Comparison of ENCODE assay signal across 21 mouse cellular contexts in the genomic region with DNA sequence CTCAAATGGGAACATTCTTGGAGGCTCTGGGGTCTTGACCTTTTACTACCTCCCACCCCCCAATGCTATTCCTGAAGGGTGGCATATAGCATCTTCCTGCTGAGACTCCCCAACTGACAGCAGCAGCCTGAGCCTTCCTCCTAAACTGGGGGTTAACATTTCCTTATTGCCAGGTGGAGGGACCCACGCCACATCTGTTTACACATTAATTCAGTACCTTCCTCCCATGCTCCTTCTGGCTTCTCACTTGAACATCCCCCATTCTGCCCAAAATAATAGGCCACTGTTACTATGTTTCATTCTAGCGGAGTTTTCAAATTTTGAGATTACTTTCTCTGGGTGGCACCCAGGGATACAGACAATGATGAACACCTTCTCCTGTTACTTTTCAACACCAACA. TPM values are rescaled to one million over a fixed set of nuclear protein-coding genes. Genes with fewer than 3 reads are reported as not detected.
DNase-seq lines count a peak whose midpoint lies in the region; ATAC-seq and TF ChIP-seq lines count a peak whose summit lies in the region.
"Had no signal": no experiment of that assay in that cellular context is flagged by ENCODE, and none has a peak within 500 bp of the region (broad histone marks: within the 10 kb centered on the region; RNA-seq: fewer than 3 reads in every experiment).

No protein-coding gene starts in this region.

- peak; percentile 39 for DNase-seq in layer of hippocampus, adult 11-12 months (ENCODE audit: low spot score)
- DNase-seq in layer of hippocampus, adult 9-10 months (ENCODE audit: low spot score), result no peak
- peak; percentile 47 to 50 for DNase-seq in right cerebral cortex, adult 2 months (ENCODE audit: low spot score in 2 of 2)
- DNase-seq in right cerebral cortex, postnatal 10 days (ENCODE audit: low spot score in 2 of 2), result no peak
- peak; percentile 42 to 59 for DNase-seq in layer of hippocampus, adult 2 months (ENCODE audit: low spot score in 2 of 2)
- peak; percentile 71 for DNase-seq in layer of hippocampus, adult 9-11 months
- no peak for DNase-seq in heart, adult 11 months
- DNase-seq in forebrain, embryonic 14.5 days (ENCODE audit: low spot score), result no peak
- DNase-seq: adrenal gland, adult 2 months; adrenal gland, postnatal 25 days; cerebellum, adult 11-12 months; cerebellum, adult 9-10 months; cerebellum, postnatal 25 days; gastrocnemius, postnatal 10 days; heart, adult 2 months; heart, postnatal 14 days had no signal

- no peaks in the 10 kb centered on the region for H3K36me3 ChIP-seq in forebrain, embryonic 14.5 days (ENCODE audit: control insufficient read depth, insufficient read depth, low read length)
- H3K36me3 ChIP-seq: embryonic facial prominence, embryonic 12.5 days; heart, embryonic 15.5 days; hindbrain, embryonic 13.5 days had no signal

- H3K4me3 ChIP-seq in layer of hippocampus, adult 2 months, result no peak overlapping the region
- no peak overlapping the region for H3K4me3 ChIP-seq in forebrain, embryonic 14.5 days (ENCODE audit: low read depth, low read length)
- H3K4me3 ChIP-seq: embryonic facial prominence, embryonic 12.5 days; heart, adult 2 months; heart, embryonic 15.5 days; hindbrain, embryonic 13.5 days had no signal

- WGBS in forebrain, embryonic 14.5 days, result 79% methylated on average over 2 of the region's 2 CpGs

- 0 out of 2 replicates have a peak overlapping the region, but pooled peaks have one; percentile 39 for H3K27ac ChIP-seq in layer of hippocampus, adult 2 months
- H3K27ac ChIP-seq in forebrain, embryonic 14.5 days (ENCODE audit: low read depth, low read length), result no peak overlapping the region
- H3K27ac ChIP-seq: embryonic facial prominence, embryonic 12.5 days; heart, adult 2 months; heart, embryonic 15.5 days; hindbrain, embryonic 13.5 days had no signal

- H3K4me1 ChIP-seq in forebrain, embryonic 14.5 days (ENCODE audit: control insufficient read depth, insufficient read depth, low read length), result no peaks in the 10 kb centered on the region
- H3K4me1 ChIP-seq: embryonic facial prominence, embryonic 12.5 days; heart, embryonic 15.5 days; hindbrain, embryonic 13.5 days had no signal

- no peak for TF ChIP-seq CTCF in layer of hippocampus, adult 2 months (conservative IDR thresholded peaks at IDR 0.05)

- ATAC-seq in forebrain, embryonic 14.5 days, result no peak
- ATAC-seq: forebrain, embryonic 16.5 days had no signal

- H3K27me3 ChIP-seq in forebrain, embryonic 14.5 days (replicated peaks; ENCODE audit: control insufficient read depth, insufficient read depth, low read length), result no peaks in the 10 kb centered on the region
- H3K27me3 ChIP-seq: embryonic facial prominence, embryonic 12.5 days; heart, embryonic 15.5 days; hindbrain, embryonic 13.5 days had no signal

- H3K9me3 ChIP-seq in forebrain, embryonic 14.5 days (replicated peaks; ENCODE audit: control insufficient read depth, low read length), result no peaks in the 10 kb centered on the region
- H3K9me3 ChIP-seq: embryonic facial prominence, embryonic 12.5 days; heart, embryonic 15.5 days; hindbrain, embryonic 13.5 days had no signal

- H3K4me2 ChIP-seq in forebrain, embryonic 14.5 days (ENCODE audit: low read length), result no peak overlapping the region
- H3K4me2 ChIP-seq: embryonic facial prominence, embryonic 12.5 days; heart, embryonic 11.5 days; heart, embryonic 15.5 days; hindbrain, embryonic 13.5 days had no signal

- no peak overlapping the region for H3K9ac ChIP-seq in forebrain, embryonic 14.5 days (ENCODE audit: low read length)
- H3K9ac ChIP-seq: embryonic facial prominence, embryonic 12.5 days; heart, embryonic 15.5 days; hindbrain, embryonic 13.5 days had no signal

RNA-seq across cellular contexts. Expression of a gene that starts 20.1 kb away (rescaled TPM):
- 10 to 100 TPM; 42.2 to 44.9 TPM for total RNA-seq in layer of hippocampus, adult 2 months (2021)
- polyA plus RNA-seq in forebrain, embryonic 14.5 days (2014; fragmentation: Nextera tagmentation; extraction: Ambion mirVana), result 4.6 and 5.0 TPM in 2 replicates

Comparison
In these comparisons a context has a peak if more than half of its experiments do, and no peak if none do; other contexts are left out.
1. DNase-seq: peak in layer of hippocampus, adult 11-12 months (single experiment), right cerebral cortex, adult 2 months (2 of 2), layer of hippocampus, adult 2 months (2 of 2) and layer of hippocampus, adult 9-11 months (single experiment); none in layer of hippocampus, adult 9-10 months (single experiment), right cerebral cortex, postnatal 10 days (0 of 2), heart, adult 11 months (single experiment) and forebrain, embryonic 14.5 days (single experiment).